Mouse (Mus musculus) lung, embryonic 15.5 days (tissue): ENCODE data around the gene Tsacc. TPM values are rescaled to one million over a fixed set of nuclear protein-coding genes. Genes with fewer than 3 reads are reported as not detected.
"Not testable (repeated sequence)": the region's sequence is repeated elsewhere in the genome, so short reads cannot be mapped to it uniquely, and the experiment has no call there.

ENCODE experiments used
- ATAC-seq: fragments of 200-750 bp; cut with Nextera tagmentation; 2 replicates; pipeline ENCODE4 v1.8.0; 2017; ENCODE audit warnings: moderate number of reproducible peaks, borderline replicate concordance; ENCODE audit not compliant: low FRiP score, low TSS enrichment; ENCODE audit errors: extremely low read depth
- H3K27ac ChIP-seq: fragments of 300-500 bp; sonication (generic); 2 replicates; pipeline ENCODE4 v1.5.1; 2015; ENCODE audit warnings: moderate library complexity, mild to moderate bottlenecking, inconsistent platforms
- H3K27me3 ChIP-seq: fragments of 300-500 bp; sonication (generic); 2 replicates; pipeline ENCODE4 v1.6.1; 2015; ENCODE audit warnings: inconsistent platforms
- H3K36me3 ChIP-seq: fragments of 300-500 bp; sonication (generic); 2 replicates; pipeline ENCODE4 v1.6.1; 2015; ENCODE audit warnings: inconsistent platforms
- H3K4me1 ChIP-seq: fragments of 300-500 bp; sonication (generic); 2 replicates; pipeline ENCODE4 v1.6.1; 2015; ENCODE audit warnings: inconsistent platforms
- H3K4me2 ChIP-seq: fragments of 300-500 bp; sonication (generic); 2 replicates; pipeline ENCODE4 v1.6.1; 2015; ENCODE audit warnings: inconsistent platforms, mild to moderate bottlenecking, moderate library complexity
- H3K4me3 ChIP-seq: fragments of 300-500 bp; sonication (generic); 2 replicates; pipeline ENCODE4 v1.5.1; 2015; ENCODE audit warnings: mild to moderate bottlenecking, inconsistent platforms
- H3K9ac ChIP-seq: fragments of 300-500 bp; sonication (generic); 2 replicates; pipeline ENCODE4 v1.6.1; 2015; ENCODE audit warnings: inconsistent platforms
- H3K9me3 ChIP-seq: fragments of 300-500 bp; sonication (generic); 2 replicates; pipeline ENCODE4 v1.6.1; 2016; ENCODE audit warnings: inconsistent platforms
- WGBS: fragments of 180-500 bp; shearing (Covaris S2); methylation state at CpG from one replicate; pipeline ENCODE4 v1.1.7; 2015; 5-methylcytosine and 5-hydroxymethylcytosine counted together
- polyA plus RNA-seq: library from polyadenylated mRNA; unstranded; fragments of >200 nt; fragmentation: Nextera tagmentation; extraction: Ambion mirVana; gene quantifications from 2 replicates; pipeline ENCODE4 v1.2.1, GENCODE M21; 2015

The Tsacc gene
- polyA plus RNA-seq, 1 experiment from 2014 or later: 12.2 TPM

GRCm38 (mm10) chr3:88280035-88280434 is 16.8 kb downstream of the Tsacc start:
- Histone ChIP-seq H3K27ac (no peak overlapping the region), H3K4me3 (no peak overlapping the region), H3K9ac (no peak overlapping the region), H3K4me1 (no peaks in the 10 kb centered on the region), H3K27me3 (no peaks in the 10 kb centered on the region), H3K36me3 (no peaks in the 10 kb centered on the region), H3K9me3 (no peaks in the 10 kb centered on the region), H3K4me2 (no peak overlapping the region)
- 81% methylated on average over 2 of the region's 2 CpGs for WGBS
- no peak for ATAC-seq

- Histone ChIP-seq H3K4me3 (no peak overlapping the region), H3K9ac (no peak overlapping the region), H3K27ac (no peak overlapping the region), H3K4me1 (no peaks in the 10 kb centered on the region), H3K36me3 (no peaks in the 10 kb centered on the region), H3K4me2 (no peak overlapping the region), H3K27me3 (no peaks in the 10 kb centered on the region), H3K9me3 (no peaks in the 10 kb centered on the region)
- WGBS: 36% methylated on average over 7 of the region's 7 CpGs
- ATAC-seq: no peak
These were observed 20.2 kb downstream of the Tsacc start for GRCm38 (mm10) chr3:88276529-88277143.

- H3K36me3 ChIP-seq: no peaks in the 10 kb centered on the region
- no peak overlapping the region for H3K4me2 ChIP-seq
- no peaks in the 10 kb centered on the region for H3K27me3 ChIP-seq
- 74% methylated on average over 2 of the region's 2 CpGs for WGBS
- no peak overlapping the region for H3K9ac ChIP-seq
- no peak for ATAC-seq
- no peaks in the 10 kb centered on the region for H3K9me3 ChIP-seq
- H3K27ac ChIP-seq: no peak overlapping the region
- H3K4me1 ChIP-seq: no peaks in the 10 kb centered on the region
- no peak overlapping the region for H3K4me3 ChIP-seq
These were observed 20.7 kb downstream of the Tsacc start for GRCm38 (mm10) chr3:88276121-88276520.

- Histone ChIP-seq H3K4me3 (no peak overlapping the region), H3K9ac (no peak overlapping the region), H3K27ac (no peak overlapping the region), H3K9me3 (no peaks in the 10 kb centered on the region), H3K4me1 (no peaks in the 10 kb centered on the region), H3K27me3 (no peaks in the 10 kb centered on the region), H3K4me2 (no peak overlapping the region), H3K36me3 (no peaks in the 10 kb centered on the region)
- ATAC-seq: no peak
- 91% methylated on average over 4 of the region's 4 CpGs for WGBS
These were observed 22.8 kb downstream of the Tsacc start for GRCm38 (mm10) chr3:88274002-88274401.

GRCm38 (mm10) chr3:88271859-88272258 is 24.9 kb downstream of the Tsacc start:
- Histone ChIP-seq H3K27ac (no peak overlapping the region), H3K4me2 (no peak overlapping the region), H3K27me3 (no peaks in the 10 kb centered on the region), H3K9me3 (no peaks in the 10 kb centered on the region), H3K36me3 (no peaks in the 10 kb centered on the region), H3K9ac (no peak overlapping the region), H3K4me1 (no peaks in the 10 kb centered on the region), H3K4me3 (no peak overlapping the region)
- ATAC-seq: no peak
- WGBS: 85% methylated on average over 3 of the region's 3 CpGs

GRCm38 (mm10) chr3:88271298-88271697 is 25.5 kb downstream of the Tsacc start:
- not testable (repeated sequence) for H3K9ac ChIP-seq, H3K36me3 ChIP-seq, H3K4me3 ChIP-seq, ATAC-seq, H3K4me1 ChIP-seq, H3K27ac ChIP-seq, H3K27me3 ChIP-seq, H3K9me3 ChIP-seq, H3K4me2 ChIP-seq
- WGBS: 77% methylated on average over 2 of the region's 2 CpGs

GRCm38 (mm10) chr3:88268991-88269390 is 27.8 kb downstream of the Tsacc start:
- H3K4me1 ChIP-seq: no peaks in the 10 kb centered on the region
- WGBS: 86% methylated on average over 5 of the region's 5 CpGs
- ATAC-seq: no peak
- no peaks in the 10 kb centered on the region for H3K36me3 ChIP-seq
- no peak overlapping the region for H3K4me3 ChIP-seq
- H3K27me3 ChIP-seq: no peaks in the 10 kb centered on the region
- no peak overlapping the region for H3K9ac ChIP-seq
- no peaks in the 10 kb centered on the region for H3K9me3 ChIP-seq
- no peak overlapping the region for H3K4me2 ChIP-seq
- H3K27ac ChIP-seq: no peak overlapping the region

- not testable (repeated sequence) for H3K27me3 ChIP-seq
These were observed 28.8 kb downstream of the Tsacc start for GRCm38 (mm10) chr3:88268014-88268413.

GRCm38 (mm10) chr3:88262346-88262745 is 34.5 kb downstream of the Tsacc start:
- H3K4me1 ChIP-seq: no peaks in the 10 kb centered on the region
- WGBS: 52% methylated on average over 3 of the region's 3 CpGs
- H3K27me3 ChIP-seq: peaks cover 4% of the 10 kb centered on the region; the same call in 1 of the 2 replicates
- no peak for ATAC-seq
- no peak overlapping the region for H3K27ac ChIP-seq
- H3K36me3 ChIP-seq: no peaks in the 10 kb centered on the region
- no peak overlapping the region for H3K4me3 ChIP-seq
- H3K9me3 ChIP-seq: no peaks in the 10 kb centered on the region
- no peak overlapping the region for H3K4me2 ChIP-seq
- no peak overlapping the region for H3K9ac ChIP-seq

More at GRCm38 (mm10) chr3:88268014-88268413, 28.8 kb downstream of the Tsacc start:
- H3K27ac ChIP-seq, H3K4me3 ChIP-seq, H3K9ac ChIP-seq, H3K9me3 ChIP-seq, H3K4me1 ChIP-seq, H3K36me3 ChIP-seq, H3K4me2 ChIP-seq, ATAC-seq: not testable (repeated sequence)
- WGBS: 59% methylated on average over 6 of the region's 6 CpGs

GRCm38 (mm10) chr3:88256382-88256781 is 40.4 kb downstream of the Tsacc start:
- peaks cover 47% of the 10 kb centered on the region for H3K27me3 ChIP-seq
- H3K4me3 ChIP-seq: no peak overlapping the region
- WGBS: 48% methylated on average over 7 of the region's 7 CpGs
- H3K36me3 ChIP-seq: no peaks in the 10 kb centered on the region
- H3K4me1 ChIP-seq: peaks cover 6% of the 10 kb centered on the region
- H3K9ac ChIP-seq: no peak overlapping the region
- ATAC-seq: 0 out of 2 replicates have a peak, but pooled peaks have one; percentile 8
- H3K4me2 ChIP-seq: no peak overlapping the region
- H3K27ac ChIP-seq: no peak overlapping the region
- no peaks in the 10 kb centered on the region for H3K9me3 ChIP-seq

GRCm38 (mm10) chr3:88255950-88256349 is 40.8 kb downstream of the Tsacc start:
- H3K27ac ChIP-seq: no peak overlapping the region
- no peak overlapping the region for H3K4me2 ChIP-seq
- H3K27me3 ChIP-seq: peaks cover 47% of the 10 kb centered on the region
- 39% methylated on average over 6 of the region's 6 CpGs for WGBS
- H3K9ac ChIP-seq: no peak overlapping the region
- ATAC-seq: peak; percentile 80; the same call in 1 of the 2 replicates
- no peaks in the 10 kb centered on the region for H3K36me3 ChIP-seq
- peaks cover 6% of the 10 kb centered on the region for H3K4me1 ChIP-seq
- no peak overlapping the region for H3K4me3 ChIP-seq
- no peaks in the 10 kb centered on the region for H3K9me3 ChIP-seq

- H3K4me2 ChIP-seq: peak within 1 kb of the TSS; percentile 72
- H3K9me3 ChIP-seq: no peaks in the 10 kb centered on the region
- peak within 1 kb of the TSS; percentile 41 for H3K4me3 ChIP-seq
- no peaks in the 10 kb centered on the region for H3K36me3 ChIP-seq
- 0 out of 2 replicates have a peak, but pooled peaks have one; percentile 20 for ATAC-seq
- peaks cover 6% of the 10 kb centered on the region for H3K4me1 ChIP-seq
- H3K27me3 ChIP-seq: peaks cover 47% of the 10 kb centered on the region
- H3K27ac ChIP-seq: no peak within 1 kb of the TSS
- under 1% methylated on average over 34 of the region's 34 CpGs for WGBS
- H3K9ac ChIP-seq: peak within 1 kb of the TSS; percentile 14
These were observed 42.4 kb downstream of the Tsacc start, which contains the start of gene Rhbg for GRCm38 (mm10) chr3:88254268-88254926. TSS of gene Rhbg (minus strand) at chr3:88254709.
